Mouse (Mus musculus) splenic B cell, adult 2 months (primary cell): Measurements from ENCODE around the gene Pck2.
A peak's percentile ranks its signal among the peaks of the same experiment; 100 is the strongest.

Source experiments
- DNase-seq: peaks from one replicate; pipeline ENCODE4 v3.0.0-alpha.2; 2011; ENCODE audit warnings: low read depth, low spot score
- H3K27me3 ChIP-seq: 2 replicates; pipeline ENCODE4 v1.6.1; 2012; ENCODE audit warnings: mild to moderate bottlenecking, low read length, moderate library complexity, mixed read lengths; ENCODE audit not compliant: control insufficient read depth, poor library complexity, insufficient read depth, severe bottlenecking
- H3K36me3 ChIP-seq: 2 replicates; pipeline ENCODE4 v1.6.1; 2012; ENCODE audit warnings: mild to moderate bottlenecking, low read length, moderate library complexity, mixed read lengths; ENCODE audit not compliant: control insufficient read depth, poor library complexity, insufficient read depth, severe bottlenecking

The Pck2 gene

DNA sequence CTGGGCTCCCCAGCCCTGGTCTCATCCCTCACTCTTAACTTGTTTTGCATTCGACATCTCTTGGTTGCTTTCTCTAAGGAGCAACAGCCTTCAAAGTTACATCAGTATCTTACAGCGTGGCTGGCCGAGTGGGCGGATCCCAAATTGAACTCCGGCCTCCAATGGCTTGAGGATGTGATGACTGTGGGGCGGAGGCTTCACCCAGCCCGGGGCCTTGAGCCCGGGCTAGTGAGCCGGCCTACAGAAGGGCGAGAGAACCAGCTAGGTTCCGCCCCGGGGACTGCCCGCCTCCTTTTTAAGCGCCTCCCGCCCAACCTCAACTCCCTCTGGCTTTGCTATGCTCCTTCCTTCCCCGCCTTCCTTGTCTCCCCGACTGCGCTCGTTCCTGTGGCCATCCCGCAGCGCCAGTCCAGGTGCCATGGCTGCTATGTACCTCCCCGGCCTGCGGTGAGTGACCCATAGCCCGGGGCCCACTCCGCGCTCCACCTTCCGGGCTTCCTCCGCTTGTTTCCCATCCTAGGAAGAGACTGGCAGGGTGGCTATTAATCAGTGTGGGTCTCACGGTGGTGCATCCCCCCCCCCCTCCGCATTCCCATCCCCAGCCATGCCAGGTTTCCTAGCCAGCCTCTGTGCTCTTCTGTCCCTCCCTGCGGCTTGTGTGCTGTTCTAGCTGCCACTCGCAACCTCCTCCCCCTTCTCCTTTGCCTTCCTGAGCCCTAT is at the start of gene Pck2:
Gene Pck2 (plus strand): TSS at position 200 of the 720 bp plus-strand sequence.
- Histone ChIP-seq H3K36me3 (peaks cover under 1% of the 10 kb centered on the region; the same call in 1 of the 2 replicates), H3K27me3 (no peaks in the 10 kb centered on the region)
- peak; percentile 87 for DNase-seq

GRCm38 (mm10) chr14:55490361-55491201 is 49.5 kb upstream of the Pck2 start, which contains the start of gene Carmil3:
Gene Carmil3 (plus strand): TSS chr14:55490651.
- Histone ChIP-seq H3K27me3 (no peaks in the 10 kb centered on the region), H3K36me3 (no peaks in the 10 kb centered on the region)
- peak; percentile 80 for DNase-seq

GRCm38 (mm10) chr14:55491291-55491833 is 48.7 kb upstream of the Pck2 start:
- Histone ChIP-seq H3K27me3 (no peaks in the 10 kb centered on the region), H3K36me3 (no peaks in the 10 kb centered on the region)
- peak; percentile 39 for DNase-seq

DNA sequence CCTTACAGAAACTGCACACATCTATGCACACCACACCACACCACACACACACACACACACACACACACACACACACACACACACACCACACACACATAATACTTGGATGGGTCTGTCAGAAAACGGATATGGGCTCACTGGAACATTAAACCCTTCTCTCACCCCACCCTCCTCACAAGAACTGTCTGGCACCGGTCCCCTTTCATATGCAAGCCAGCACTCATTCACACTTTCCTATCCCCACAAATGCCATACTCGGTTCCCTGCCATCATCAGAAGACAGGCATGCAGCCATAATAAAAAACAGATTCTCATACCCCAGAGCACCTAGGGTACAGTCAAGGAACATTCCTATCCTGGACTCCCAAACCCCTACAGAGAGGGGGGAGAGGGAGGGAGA is 48.0 kb upstream of the Pck2 start:
- no peak for DNase-seq
- no peaks in the 10 kb centered on the region for H3K27me3 ChIP-seq
- H3K36me3 ChIP-seq, result no peaks in the 10 kb centered on the region

DNA sequence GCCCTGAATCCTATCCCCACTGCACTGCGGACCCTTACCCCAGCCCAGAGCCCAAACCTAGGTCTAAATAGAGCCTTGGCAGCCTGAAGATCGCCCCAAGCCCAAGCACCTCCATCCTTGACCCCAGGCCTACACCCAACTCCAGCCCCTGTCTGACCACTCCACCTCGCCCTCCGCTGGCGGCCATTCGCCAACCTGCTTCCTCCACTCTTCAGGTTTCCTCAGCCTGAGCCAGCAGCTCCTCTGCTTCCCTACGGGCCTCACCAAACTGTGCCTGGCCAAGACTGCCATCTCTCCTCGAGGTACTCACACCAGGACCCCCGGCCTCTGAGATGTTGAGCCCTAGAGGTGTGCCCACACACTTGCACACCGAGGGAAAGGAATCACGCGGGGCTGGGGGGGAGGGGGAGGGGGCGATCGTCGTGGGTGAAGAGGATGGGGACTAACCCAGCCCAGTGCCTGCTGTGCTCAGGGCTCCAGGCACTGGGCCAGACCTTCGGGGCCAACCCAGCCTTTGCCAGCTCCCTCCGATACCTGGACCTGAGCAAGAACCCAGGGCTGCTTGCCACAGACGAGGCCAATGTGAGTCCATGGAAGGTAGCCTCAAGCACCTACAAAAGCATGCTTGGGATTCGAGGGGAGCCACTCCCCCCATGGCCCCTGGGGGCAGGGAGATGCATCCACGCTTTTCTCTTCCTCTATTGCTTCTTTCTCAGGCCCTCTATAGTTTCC is 44.4 kb upstream of the Pck2 start:
- Histone ChIP-seq H3K36me3 (no peaks in the 10 kb centered on the region), H3K27me3 (no peaks in the 10 kb centered on the region)
- DNase-seq, result no peak

DNA sequence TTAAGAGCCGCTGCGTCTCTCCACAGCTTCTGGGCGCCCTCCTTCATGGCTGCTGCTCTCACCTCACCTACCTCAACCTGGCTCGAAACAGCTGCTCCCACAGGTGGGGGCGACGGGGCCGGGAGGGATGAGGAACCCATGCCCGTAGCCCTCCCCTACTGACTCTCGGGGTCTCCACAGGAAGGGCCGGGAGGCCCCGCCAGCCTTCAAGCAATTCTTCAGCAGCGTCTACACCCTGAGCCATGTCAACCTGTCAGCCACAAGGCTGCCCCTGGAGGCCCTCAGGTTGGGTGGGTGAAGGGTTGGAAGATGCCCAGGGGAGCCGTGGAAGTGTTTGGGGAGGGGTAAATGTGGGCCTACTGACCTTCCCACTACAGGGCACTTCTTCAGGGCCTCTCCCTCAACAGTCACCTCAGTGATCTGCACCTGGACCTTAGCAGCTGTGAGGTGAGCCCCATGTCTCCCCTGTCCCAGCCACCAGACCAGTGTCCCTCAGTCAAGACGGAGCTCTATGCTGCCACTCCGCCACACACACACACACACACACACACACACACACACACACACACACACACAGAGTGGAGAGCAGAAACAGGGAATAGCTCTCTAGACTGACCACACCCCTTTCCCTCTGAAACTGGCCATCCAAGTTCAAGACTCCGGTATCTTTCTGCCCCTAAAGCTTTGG is 43.2 kb upstream of the Pck2 start:
- H3K27me3 ChIP-seq, result no peaks in the 10 kb centered on the region
- no peak for DNase-seq
- H3K36me3 ChIP-seq, result no peaks in the 10 kb centered on the region

DNA sequence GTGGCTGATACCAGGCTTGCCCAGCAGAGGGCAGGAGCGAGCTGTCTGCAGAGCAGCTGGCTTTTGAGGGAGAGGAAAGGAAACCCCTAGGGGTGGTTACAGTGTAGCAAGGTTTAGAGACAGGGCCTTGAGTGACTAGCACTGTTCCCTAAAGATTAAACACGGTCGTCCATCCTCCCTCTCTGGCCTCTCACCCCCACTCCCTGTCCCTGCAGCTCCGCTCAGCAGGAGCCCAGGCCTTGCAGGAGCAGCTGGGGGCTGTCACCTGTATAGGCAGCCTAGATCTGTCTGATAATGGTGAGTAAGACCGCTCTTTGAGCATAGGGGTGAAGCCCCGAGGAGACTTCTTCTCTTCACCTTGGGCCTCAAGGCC is 42.6 kb upstream of the Pck2 start:
- H3K36me3 ChIP-seq, result no peaks in the 10 kb centered on the region
- DNase-seq, result peak; percentile 91
- no peaks in the 10 kb centered on the region for H3K27me3 ChIP-seq

- Histone ChIP-seq H3K36me3 (no peaks in the 10 kb centered on the region), H3K27me3 (no peaks in the 10 kb centered on the region)
- DNase-seq, result no peak
Measured at GRCm38 (mm10) chr14:55505612-55506011, 34.5 kb upstream of the Pck2 start.

GRCm38 (mm10) chr14:55507801-55508200 is 32.3 kb upstream of the Pck2 start:
- Histone ChIP-seq H3K27me3 (no peaks in the 10 kb centered on the region), H3K36me3 (no peaks in the 10 kb centered on the region)
- DNase-seq, result no peak

DNA sequence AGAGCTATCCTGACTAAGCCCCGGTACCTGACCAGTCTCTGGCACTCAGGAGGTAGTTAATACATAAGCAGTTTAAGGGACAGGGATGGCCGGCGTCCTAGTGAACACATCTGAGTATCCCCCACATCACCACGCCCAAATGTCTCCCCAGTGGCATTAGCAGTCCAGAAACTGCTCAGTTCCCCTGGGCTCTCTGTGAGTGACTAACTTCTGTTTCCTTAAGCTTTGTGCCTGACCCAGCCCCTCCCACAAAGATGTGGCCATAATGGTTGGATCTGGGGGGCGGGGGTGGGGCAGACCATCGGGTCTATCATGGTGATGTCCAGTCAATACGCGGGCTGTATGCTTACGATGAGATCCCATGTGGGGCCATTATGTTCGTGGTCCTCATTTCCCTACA is 30.5 kb upstream of the Pck2 start:
- DNase-seq, result no peak
- Histone ChIP-seq H3K27me3 (no peaks in the 10 kb centered on the region), H3K36me3 (no peaks in the 10 kb centered on the region)

- H3K27me3 ChIP-seq, result no peaks in the 10 kb centered on the region
- no peak for DNase-seq
- no peaks in the 10 kb centered on the region for H3K36me3 ChIP-seq
Measured at GRCm38 (mm10) chr14:55510125-55510731, 29.8 kb upstream of the Pck2 start, which contains the start of gene Cpne6. Gene Cpne6 (plus strand): TSS chr14:55510445.

DNA sequence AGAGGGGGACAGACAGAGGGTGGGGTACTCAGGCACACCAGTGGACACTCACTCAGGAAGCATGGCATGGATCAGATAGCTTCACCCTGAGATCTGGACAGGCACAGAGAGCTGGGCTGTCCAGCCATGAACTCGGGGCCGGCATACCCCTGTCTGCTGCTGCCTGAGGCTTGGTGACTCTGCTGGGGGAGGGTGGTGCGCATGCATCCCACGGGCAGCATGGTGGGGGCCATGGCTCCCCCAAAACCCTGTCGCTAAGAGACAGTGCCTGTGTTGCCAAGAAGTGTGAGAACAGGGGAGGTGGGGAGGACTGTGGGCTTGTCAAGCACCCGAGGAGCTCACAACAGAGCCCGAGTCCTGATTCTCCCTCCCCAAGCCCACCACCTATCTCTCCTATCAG is 29.0 kb upstream of the Pck2 start:
- H3K36me3 ChIP-seq, result no peaks in the 10 kb centered on the region
- DNase-seq, result no peak
- no peaks in the 10 kb centered on the region for H3K27me3 ChIP-seq

- no peaks in the 10 kb centered on the region for H3K27me3 ChIP-seq
- DNase-seq, result no peak
- H3K36me3 ChIP-seq, result no peaks in the 10 kb centered on the region
Measured at GRCm38 (mm10) chr14:55513927-55514326, 26.1 kb upstream of the Pck2 start.

DNA sequence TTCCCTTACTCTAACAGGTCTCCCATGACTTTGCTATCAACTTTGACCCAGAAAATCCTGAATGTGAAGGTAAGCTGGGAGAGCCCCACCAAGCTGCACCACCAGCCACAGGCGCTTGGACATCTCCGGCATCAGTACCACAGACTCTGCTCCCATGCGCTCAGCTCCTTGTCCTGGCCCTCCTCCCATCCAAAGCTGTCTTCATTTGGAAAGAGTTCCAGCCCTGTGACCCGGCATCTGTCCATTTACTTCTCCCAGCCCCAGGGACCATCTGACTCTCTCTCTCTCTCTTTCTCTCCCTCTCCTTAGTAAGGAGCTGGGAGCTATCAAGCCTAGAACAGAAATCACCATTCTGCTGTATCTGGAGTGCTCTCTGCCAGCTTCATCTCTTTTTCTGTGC is 24.2 kb upstream of the Pck2 start:
- Histone ChIP-seq H3K27me3 (no peaks in the 10 kb centered on the region; the same call in 1 of the 2 replicates), H3K36me3 (no peaks in the 10 kb centered on the region)
- DNase-seq, result no peak
